Mouse (Mus musculus) stomach, postnatal 0 days (tissue): Measurements from ENCODE around the gene Lrrc8c. TPM values are rescaled to one million over a fixed set of nuclear protein-coding genes. Genes with fewer than 3 reads are reported as not detected.

Experiments used
- ATAC-seq: fragments of 200-750 bp; cut with Nextera tagmentation; 2 replicates; pipeline ENCODE4 v1.8.0; 2017; ENCODE audit not compliant: low FRiP score, low TSS enrichment
- DNase-seq: peaks from one replicate; pipeline ENCODE4 v3.0.0-alpha.2; 2016; ENCODE audit warnings: low spot score
- H3K27ac ChIP-seq: fragments of 300-500 bp; sonication (generic); replicated peaks from 2 replicates; pipeline ENCODE4 v1.5.1; 2014; ENCODE audit warnings: mild to moderate bottlenecking, control low read depth
- H3K27me3 ChIP-seq: fragments of 300-500 bp; sonication (generic); 2 replicates; pipeline ENCODE4 v1.6.1; 2014; ENCODE audit warnings: low read length; ENCODE audit not compliant: control insufficient read depth, insufficient read depth
- H3K36me3 ChIP-seq: fragments of 300-500 bp; sonication (generic); 2 replicates; pipeline ENCODE4 v1.6.1; 2014; ENCODE audit warnings: low read length, mixed read lengths; ENCODE audit not compliant: control insufficient read depth, insufficient read depth
- H3K4me1 ChIP-seq: fragments of 300-500 bp; sonication (generic); replicated peaks from 2 replicates; pipeline ENCODE4 v1.6.1; 2014; ENCODE audit warnings: antibody characterized with exemption; ENCODE audit not compliant: control insufficient read depth, insufficient read depth
- H3K4me2 ChIP-seq: fragments of 300-500 bp; sonication (generic); replicated peaks from 2 replicates; pipeline ENCODE4 v1.6.1; 2014; ENCODE audit warnings: low read depth, mild to moderate bottlenecking, control low read depth, moderate library complexity
- H3K4me3 ChIP-seq: fragments of 300-500 bp; sonication (generic); 2 replicates; pipeline ENCODE4 v1.5.1; 2014; ENCODE audit warnings: low read depth, low read length, control low read depth
- H3K9ac ChIP-seq: fragments of 300-500 bp; sonication (generic); 2 replicates; pipeline ENCODE4 v1.6.1; 2014; ENCODE audit warnings: mild to moderate bottlenecking, low read length, control low read depth, mixed read lengths
- H3K9me3 ChIP-seq: fragments of 300-500 bp; sonication (generic); 2 replicates; pipeline ENCODE4 v1.6.1; 2016; ENCODE audit warnings: low read length; ENCODE audit not compliant: control insufficient read depth
- CTCF ChIP-seq: IDR thresholded peaks from 2 replicates; pipeline ENCODE4 v1.5.1; 2016; ENCODE audit warnings: antibody characterized with exemption, low read depth, mild to moderate bottlenecking, moderate library complexity
- EP300 ChIP-seq: optimal IDR thresholded peaks from 2 replicates; pipeline ENCODE3; 2016; ENCODE audit warnings: antibody characterized with exemption
- WGBS: fragments of 180-500 bp; shearing (Covaris S2); extraction: QIAGEN DNeasy Blood & Tissue Kit; methylation state at CpG from one replicate; pipeline ENCODE4 v1.1.7; 2014; 5-methylcytosine and 5-hydroxymethylcytosine counted together
- polyA plus RNA-seq: library from polyadenylated mRNA; unstranded; fragments of >200 nt; fragmentation: Nextera tagmentation; extraction: Ambion mirVana; gene quantifications from 2 replicates; pipeline ENCODE4 v1.2.1, GENCODE M21; 2015

Lrrc8c gene
- polyA plus RNA-seq, 1 experiment from 2014 or later: 7.3 TPM

DNA sequence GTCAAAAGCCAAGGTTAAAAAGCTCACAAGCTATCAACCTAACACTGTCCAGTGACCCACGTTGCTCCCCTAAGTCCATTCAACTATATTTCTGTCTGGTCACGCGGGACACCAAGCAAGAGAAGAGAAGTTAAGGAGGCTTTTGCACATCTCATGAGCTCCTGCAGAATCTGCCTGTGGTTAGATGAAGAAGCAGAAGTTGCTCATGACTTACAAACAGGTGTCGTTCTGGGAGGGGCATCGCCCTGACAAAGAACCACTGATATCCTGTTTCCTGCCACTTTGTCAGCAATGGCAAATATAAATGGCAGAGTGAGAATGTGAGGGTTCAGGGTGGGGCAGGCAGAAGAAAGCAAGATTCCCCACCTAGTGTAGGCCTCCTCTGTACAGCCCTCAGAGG, 123.3 kb downstream of the Lrrc8c start:
- Histone ChIP-seq H3K9me3 (no peaks in the 10 kb centered on the region), H3K4me2 (no peak overlapping the region), H3K27me3 (no peaks in the 10 kb centered on the region), H3K4me3 (no peak overlapping the region), H3K4me1 (no peaks in the 10 kb centered on the region), H3K9ac (no peak overlapping the region), H3K36me3 (no peaks in the 10 kb centered on the region), H3K27ac (no peak overlapping the region)
- 77% methylated on average over 5 of the region's 5 CpGs for WGBS
- ATAC-seq: no peak
- no peak for DNase-seq
- TF ChIP-seq EP300 (no peak), CTCF (no peak)

DNA sequence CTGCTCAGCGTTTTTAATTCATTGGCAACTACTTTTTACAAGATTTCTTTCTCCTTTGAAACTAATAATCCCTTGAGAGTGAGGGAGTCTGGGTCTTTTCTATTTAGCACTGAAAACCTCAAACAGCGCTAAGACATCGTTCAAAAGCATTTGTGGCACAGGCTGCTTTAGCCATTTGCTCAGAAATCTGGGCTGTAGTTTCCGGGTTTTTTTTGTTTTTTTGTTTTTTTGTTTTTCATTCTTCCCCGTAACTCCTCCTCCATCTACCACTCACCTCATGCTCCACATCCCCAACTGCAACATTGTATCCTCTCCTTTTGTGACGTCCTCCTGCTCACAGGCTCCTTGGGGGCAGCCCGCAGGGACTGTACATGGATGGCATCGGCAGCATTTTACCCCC, 124.1 kb downstream of the Lrrc8c start:
- TF ChIP-seq EP300: no peak
- TF ChIP-seq CTCF: no peak
- DNase-seq (no peak), ATAC-seq (no peak)
- no peak overlapping the region for H3K9ac ChIP-seq
- H3K4me2 ChIP-seq: no peak overlapping the region
- no peak overlapping the region for H3K4me3 ChIP-seq
- no peaks in the 10 kb centered on the region for H3K27me3 ChIP-seq
- H3K4me1 ChIP-seq: no peaks in the 10 kb centered on the region
- 75% methylated on average over 8 of the region's 8 CpGs for WGBS
- H3K27ac ChIP-seq: no peak overlapping the region
- no peaks in the 10 kb centered on the region for H3K36me3 ChIP-seq
- H3K9me3 ChIP-seq: no peaks in the 10 kb centered on the region

DNA sequence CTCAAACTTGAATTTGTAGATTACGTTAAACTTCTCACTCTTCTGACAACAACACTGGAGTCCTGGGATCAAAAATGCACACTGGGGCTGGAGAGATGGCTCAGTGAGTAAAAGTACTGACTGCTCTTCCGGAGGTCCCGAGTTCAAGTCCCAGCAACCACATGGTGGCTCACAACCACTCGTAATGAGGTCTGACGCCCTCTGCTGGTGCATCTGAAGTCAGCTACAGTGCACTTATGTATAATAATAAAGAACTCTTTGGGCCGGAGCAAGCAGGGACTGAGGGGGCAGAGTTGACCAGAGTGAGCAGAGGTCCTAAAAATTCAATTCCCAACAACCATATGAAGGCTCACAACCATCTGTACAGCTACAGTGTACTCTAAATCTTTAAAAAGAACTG, 125.0 kb downstream of the Lrrc8c start:
- Histone ChIP-seq H3K36me3 (no peaks in the 10 kb centered on the region), H3K4me1 (no peaks in the 10 kb centered on the region), H3K27me3 (no peaks in the 10 kb centered on the region), H3K9ac (no peak overlapping the region), H3K9me3 (no peaks in the 10 kb centered on the region), H3K27ac (no peak overlapping the region), H3K4me3 (no peak overlapping the region), H3K4me2 (no peak overlapping the region)
- TF ChIP-seq EP300 (no peak), CTCF (peak; percentile 21; the same call in 1 of the 2 replicates)
- ATAC-seq (no peak), DNase-seq (no peak)
- WGBS: 87% methylated on average over 6 of the region's 6 CpGs

- no peaks in the 10 kb centered on the region for H3K4me1 ChIP-seq
- H3K36me3 ChIP-seq: no peaks in the 10 kb centered on the region
- TF ChIP-seq CTCF: no peak
- TF ChIP-seq EP300: no peak
- no peaks in the 10 kb centered on the region for H3K9me3 ChIP-seq
- no peak overlapping the region for H3K27ac ChIP-seq
- H3K4me2 ChIP-seq: no peak overlapping the region
- H3K9ac ChIP-seq: no peak overlapping the region
- ATAC-seq (no peak), DNase-seq (no peak)
- 71% methylated on average over 7 of the region's 7 CpGs for WGBS
- H3K27me3 ChIP-seq: no peaks in the 10 kb centered on the region
- H3K4me3 ChIP-seq: no peak overlapping the region
Observed at GRCm38 (mm10) chr5:105647094-105647493, 127.9 kb downstream of the Lrrc8c start.

- no peaks in the 10 kb centered on the region for H3K27me3 ChIP-seq
- peak; percentile 28 for DNase-seq
- no peak overlapping the region for H3K9ac ChIP-seq
- no peak for TF ChIP-seq EP300
- TF ChIP-seq CTCF: no peak
- ATAC-seq: peak; percentile 42; the same call in 1 of the 2 replicates
- no peak overlapping the region for H3K4me2 ChIP-seq
- no peaks in the 10 kb centered on the region for H3K36me3 ChIP-seq
- no peaks in the 10 kb centered on the region for H3K4me1 ChIP-seq
- H3K4me3 ChIP-seq: no peak overlapping the region
- H3K27ac ChIP-seq: peak overlapping the region; percentile 67
- 32% methylated on average over 7 of the region's 7 CpGs for WGBS
- no peaks in the 10 kb centered on the region for H3K9me3 ChIP-seq
Observed at GRCm38 (mm10) chr5:105648648-105649287, 129.6 kb downstream of the Lrrc8c start.

GRCm38 (mm10) chr5:105649514-105650001, 130.4 kb downstream of the Lrrc8c start:
- TF ChIP-seq EP300: no peak
- TF ChIP-seq CTCF: no peak
- WGBS: 76% methylated on average over 10 of the region's 10 CpGs
- H3K27me3 ChIP-seq: no peaks in the 10 kb centered on the region
- H3K36me3 ChIP-seq: no peaks in the 10 kb centered on the region
- no peaks in the 10 kb centered on the region for H3K9me3 ChIP-seq
- ATAC-seq (peak; percentile 71; the same call in 1 of the 2 replicates), DNase-seq (peak; percentile 18)
- no peak overlapping the region for H3K9ac ChIP-seq
- H3K4me3 ChIP-seq: no peak overlapping the region
- H3K4me1 ChIP-seq: no peaks in the 10 kb centered on the region
- peak overlapping the region; percentile 67; the same call in 1 of the 2 replicates for H3K27ac ChIP-seq
- H3K4me2 ChIP-seq: no peak overlapping the region
